Mouse (Mus musculus): ENCODE measurements at regions not wholly inside any gene's neighbourhood (a gene's known extent, or its start where the extent isn't known, plus 50 kb on each side); places are given as distances from the start of the nearest gene placed in this dataset.

DNA sequence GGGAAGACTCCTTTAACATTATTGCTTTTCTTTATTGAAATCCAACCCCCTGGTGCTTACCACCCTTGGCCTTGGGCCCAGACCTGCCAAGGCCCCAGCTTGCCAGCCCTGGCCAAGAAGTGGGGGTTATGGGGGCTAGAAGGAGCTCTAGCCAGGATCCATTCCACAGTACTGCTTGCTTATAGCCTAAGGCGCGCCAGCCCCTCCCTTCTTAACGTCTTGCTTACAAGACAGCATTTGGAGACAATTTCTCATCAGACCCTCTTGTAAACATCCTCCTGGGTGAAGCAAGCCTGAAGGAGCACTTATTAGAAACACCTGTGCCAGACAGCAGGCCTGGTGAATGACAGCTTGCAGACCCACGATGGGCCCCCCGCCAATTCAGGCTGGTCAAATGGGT, 179.3 kb downstream of the Cyp26b1 start:
- TF ChIP-seq CTCF (IDR thresholded peaks at IDR 0.05; ENCODE audit: control insufficient read depth, insufficient read depth, insufficient read length), result no peak
- TF ChIP-seq USF1 (IDR thresholded peaks at IDR 0.05; ENCODE audit: low read depth), result no peak
- no peak for TF ChIP-seq MYOD1 (IDR thresholded peaks at IDR 0.05; ENCODE audit: control insufficient read depth, insufficient read length, low read depth)

All from C2C12 (cell line).